Mouse (Mus musculus): Measurements from ENCODE around the gene Man2b1. TPM values are rescaled to one million over a fixed set of nuclear protein-coding genes. Genes with fewer than 3 reads are reported as not detected.

Gene Man2b1
- total and polyA plus RNA-seq, 3 experiments = 29.1 to 45.6 (median 40.7) TPM

DNA sequence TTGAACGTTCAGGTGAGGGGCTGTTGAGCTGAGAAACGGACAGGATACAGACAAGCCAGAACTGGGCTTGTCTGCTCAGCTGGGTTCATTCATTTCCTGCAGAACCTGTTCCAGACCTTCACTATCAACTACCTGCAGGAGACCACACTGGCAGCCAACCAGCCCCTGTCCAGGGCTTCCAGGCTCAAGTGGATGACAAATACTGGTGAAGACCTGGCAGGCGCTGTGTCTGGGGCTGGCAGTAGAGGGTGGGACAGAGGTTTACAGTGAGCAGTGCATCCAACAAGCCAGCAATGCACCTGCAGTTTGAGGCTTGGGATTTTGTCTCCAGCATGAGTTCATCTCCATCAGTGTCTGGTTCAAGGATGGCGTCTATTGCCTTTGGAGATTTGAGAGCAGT is 13.8 kb downstream of the Man2b1 start:
- in situ Hi-C loops (cut with MboI; ENCODE audit: low pct_ligation_motif_present, low pct_unique_long_range_greater_than_20kb, low sequenced_read_pairs) (no loop called here), dilution Hi-C loops (cut with MboI; ENCODE audit: extremely low pct_ligation_motif_present, extremely low pct_unique_long_range_greater_than_20kb, low sequenced_read_pairs) (no loop called here)
- Histone ChIP-seq H3K9ac (ENCODE audit: insufficient read depth, low read depth) (no peak overlapping the region), H3K27me3 (replicated peaks) (no peaks in the 10 kb centered on the region), H3K4me1 (ENCODE audit: control insufficient read depth in 1 of 2, insufficient read depth in 2 of 2) (peaks cover 4 to 18% of the 10 kb centered on the region in 2 experiments), H3K9me3 (replicated peaks; ENCODE audit: low read length) (peaks cover 2% of the 10 kb centered on the region), H3K4me2 (ENCODE audit: insufficient read depth, low read depth, poor library complexity, severe bottlenecking) (no peak overlapping the region), H3K79me2 (replicated peaks; ENCODE audit: control insufficient read depth, extremely low read depth, insufficient read depth, poor library complexity, severe bottlenecking) (no peaks in the 10 kb centered on the region), H3K36me3 (replicated peaks in 1 of 2; ENCODE audit: control insufficient read depth in 1 of 2, insufficient read depth in 1 of 2, low read length in 1 of 2) (peaks cover 62 to 76% of the 10 kb centered on the region in 2 experiments), H3K4me3 (replicated peaks in 1 of 3; ENCODE audit: low read depth in 2 of 3, low read length in 2 of 3, poor library complexity in 1 of 3) (no peak overlapping the region), H3K27ac (ENCODE audit: insufficient read depth, low read depth) (no peak overlapping the region)
- DNase-seq (ENCODE audit: extremely low read depth) = no peak
- no peak for TF ChIP-seq TBP (conservative IDR thresholded peaks at IDR 0.05; ENCODE audit: low read depth, low read length)
- no peak for TF ChIP-seq GABPA (IDR thresholded peaks at IDR 0.05; ENCODE audit: insufficient replicate concordance, low read depth, low read length)
- TF ChIP-seq CHD1 (IDR thresholded peaks at IDR 0.05; ENCODE audit: low read depth, low read length) = no peak
- TF ChIP-seq POLR2AphosphoS2 (IDR thresholded peaks at IDR 0.05; ENCODE audit: low read depth, low read length) = no peak
- no peak for TF ChIP-seq MEF2A (IDR thresholded peaks at IDR 0.05; ENCODE audit: borderline replicate concordance, low read depth, low read length)
- TF ChIP-seq HCFC1 (IDR thresholded peaks at IDR 0.05; ENCODE audit: low read depth, low read length) = no peak
- TF ChIP-seq MAZ (IDR thresholded peaks at IDR 0.05; ENCODE audit: low read depth, low read length) = no peak
- no peak for TF ChIP-seq JUN (IDR thresholded peaks at IDR 0.05; ENCODE audit: insufficient read depth, low read depth, low read length)
- no peak for TF ChIP-seq ZKSCAN1 (IDR thresholded peaks at IDR 0.05; ENCODE audit: borderline replicate concordance, low read depth, low read length)
- TF ChIP-seq NELFE (IDR thresholded peaks at IDR 0.05; ENCODE audit: low read depth, low read length) = no peak
- TF ChIP-seq RAD21 (IDR thresholded peaks at IDR 0.05; ENCODE audit: low read depth, low read length) = no peak
- no peak for TF ChIP-seq SIN3A (IDR thresholded peaks at IDR 0.05; ENCODE audit: low read length)

DNA sequence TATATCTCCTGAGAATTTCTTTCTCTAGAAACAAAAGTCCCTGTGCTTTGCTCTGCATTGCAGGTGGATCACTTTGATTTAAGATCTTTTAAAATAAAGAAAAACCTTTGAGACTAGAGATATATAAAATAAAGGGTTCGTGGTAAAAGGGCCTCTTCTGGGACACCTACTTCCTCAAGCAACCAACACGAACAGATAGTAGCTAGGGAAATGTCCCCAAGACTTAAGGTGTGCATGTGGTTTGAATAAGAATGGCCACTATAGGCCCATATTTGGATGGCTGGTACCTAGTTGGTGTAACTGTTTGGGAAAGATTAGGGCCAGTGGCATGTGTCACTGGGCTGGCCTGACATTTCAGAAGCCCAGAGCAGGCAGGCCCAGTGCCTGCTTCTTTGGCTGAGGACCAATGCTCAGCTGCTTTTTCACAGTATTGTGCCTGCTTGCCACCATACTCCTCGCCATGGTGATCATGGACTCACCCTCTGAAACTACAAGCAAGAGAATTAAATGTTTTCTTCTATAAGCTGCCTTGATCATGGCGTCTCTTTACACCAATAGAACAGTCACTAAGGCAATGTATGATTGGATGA is 17.1 kb downstream of the Man2b1 start:
- no peaks in the 10 kb centered on the region for H3K27me3 ChIP-seq (replicated peaks)
- no peak for TF ChIP-seq ZMIZ1 (IDR thresholded peaks at IDR 0.05; ENCODE audit: low read depth, low read length)
- TF ChIP-seq MYC (IDR thresholded peaks at IDR 0.05; ENCODE audit: low read depth, low read length) = no peak
- no peak for TF ChIP-seq UBTF (IDR thresholded peaks at IDR 0.05; ENCODE audit: low read depth, low read length)
- TF ChIP-seq TBP (conservative IDR thresholded peaks at IDR 0.05; ENCODE audit: low read depth, low read length) = no peak
- no peak for TF ChIP-seq POLR2AphosphoS2 (IDR thresholded peaks at IDR 0.05; ENCODE audit: low read depth, low read length)
- TF ChIP-seq JUN (IDR thresholded peaks at IDR 0.05; ENCODE audit: insufficient read depth, low read depth, low read length) = no peak
- TF ChIP-seq POLR2A (IDR thresholded peaks at IDR 0.05; ENCODE audit: low read depth, low read length) = no peak
- no peak for TF ChIP-seq JUND (conservative IDR thresholded peaks at IDR 0.05; ENCODE audit: low read depth, low read length)
- TF ChIP-seq RAD21 (IDR thresholded peaks at IDR 0.05; ENCODE audit: low read depth, low read length) = no peak
- no peak for TF ChIP-seq KAT2A (IDR thresholded peaks at IDR 0.05; ENCODE audit: insufficient replicate concordance, low read length)
- no peak for TF ChIP-seq GABPA (IDR thresholded peaks at IDR 0.05; ENCODE audit: insufficient replicate concordance, low read depth, low read length)
- TF ChIP-seq ZKSCAN1 (IDR thresholded peaks at IDR 0.05; ENCODE audit: borderline replicate concordance, low read depth, low read length) = no peak
- TF ChIP-seq PAX5 (IDR thresholded peaks at IDR 0.05; ENCODE audit: low read length) = no peak
- no peak for TF ChIP-seq USF2 (conservative IDR thresholded peaks at IDR 0.05; ENCODE audit: low read depth, low read length)
- TF ChIP-seq ETS1 (conservative IDR thresholded peaks at IDR 0.05; ENCODE audit: low read depth, low read length) = no peak
- no peak for TF ChIP-seq HCFC1 (IDR thresholded peaks at IDR 0.05; ENCODE audit: low read depth, low read length)
- dilution Hi-C loops (cut with MboI; ENCODE audit: extremely low pct_ligation_motif_present, extremely low pct_unique_long_range_greater_than_20kb, low sequenced_read_pairs) = no loop called here

More for the DNA sequence above, 17.1 kb downstream of the Man2b1 start:
- Histone ChIP-seq H3K9ac (ENCODE audit: insufficient read depth, low read depth) (no peak overlapping the region), H3K27ac (ENCODE audit: insufficient read depth, low read depth) (peak overlapping the region; percentile 32; the same call in 1 of the 2 replicates), H3K4me1 (ENCODE audit: control insufficient read depth in 1 of 2, insufficient read depth in 2 of 2) (peaks cover 4 to 18% of the 10 kb centered on the region in 2 experiments), H3K4me3 (replicated peaks in 1 of 3; ENCODE audit: low read depth in 2 of 3, low read length in 2 of 3, poor library complexity in 1 of 3) (no peak overlapping the region), H3K9me3 (replicated peaks; ENCODE audit: low read length) (peaks cover 2% of the 10 kb centered on the region), H3K36me3 (replicated peaks in 1 of 2; ENCODE audit: control insufficient read depth in 1 of 2, insufficient read depth in 1 of 2, low read length in 1 of 2) (peaks cover 35 to 44% of the 10 kb centered on the region in 2 experiments), H3K79me2 (replicated peaks; ENCODE audit: control insufficient read depth, extremely low read depth, insufficient read depth, poor library complexity, severe bottlenecking) (no peaks in the 10 kb centered on the region), H3K4me2 (ENCODE audit: insufficient read depth, low read depth, poor library complexity, severe bottlenecking) (no peak overlapping the region)
- no peak for DNase-seq (ENCODE audit: extremely low read depth)
- in situ Hi-C loops (cut with MboI; ENCODE audit: low pct_ligation_motif_present, low pct_unique_long_range_greater_than_20kb, low sequenced_read_pairs) = no loop called here
